Mouse (Mus musculus) adrenal gland, postnatal 10 days (tissue): ENCODE results near the gene Slc24a1. TPM values are rescaled to one million over a fixed set of nuclear protein-coding genes. Genes with fewer than 3 reads are reported as not detected.
A peak's percentile ranks its signal among the peaks of the same experiment; 100 is the strongest.
"Not testable (repeated sequence)": the region's sequence is repeated elsewhere in the genome, so short reads cannot be mapped to it uniquely, and the experiment has no call there.

Source experiments
- DNase-seq: peaks from one replicate; pipeline ENCODE4 v3.0.0; 2021; ENCODE audit warnings: mixed read lengths
- long read RNA-seq, 2 experiments: library from polyadenylated mRNA; stranded (forward); transcript quantifications; one replicate each; pipeline ENCODE4 v2.0.0; 2021
- total RNA-seq, 2 experiments: library from RNA; stranded (reverse); gene quantifications; 2 replicates each; pipeline ENCODE4 v1.2.3; 2021

Gene Slc24a1
- total RNA-seq: under 1 TPM; 0.09 to 0.15 TPM
- long read RNA-seq, experiment 1, partial matches to known transcripts: 0 of 1 reads
- long read RNA-seq, experiment 1, other reads (novel, unspliced or antisense): 1 of 1 reads
- long read RNA-seq, experiment 2: 0 reads

GRCm38 (mm10) chr9:64951161-64951657 is at the start of gene Slc24a1:
Gene Slc24a1 (minus strand): TSS chr9:64951607.
- no peak for DNase-seq

GRCm38 (mm10) chr9:64995464-64995863 is 44.1 kb upstream of the Slc24a1 start:
- DNase-seq: not testable (repeated sequence)

DNA sequence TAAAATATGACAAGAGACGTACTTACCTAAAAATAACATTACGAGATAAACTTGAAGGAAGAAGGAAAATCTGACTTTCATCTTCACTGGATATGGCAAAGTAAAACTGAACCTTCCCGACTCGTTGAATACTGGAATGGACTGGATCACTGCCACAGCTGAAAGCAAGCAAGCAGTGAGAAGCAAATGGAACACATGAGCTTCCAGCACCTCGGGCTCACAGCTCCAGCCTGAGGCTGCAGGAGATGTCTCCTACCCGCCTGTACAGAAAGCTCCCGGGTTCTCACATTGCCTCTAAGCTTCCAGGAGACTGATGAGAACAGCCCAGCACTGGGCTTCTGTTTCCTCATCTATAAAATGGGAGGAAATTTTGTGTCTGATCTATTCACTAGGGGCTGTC is 38.9 kb upstream of the Slc24a1 start:
- no peak for DNase-seq

DNA sequence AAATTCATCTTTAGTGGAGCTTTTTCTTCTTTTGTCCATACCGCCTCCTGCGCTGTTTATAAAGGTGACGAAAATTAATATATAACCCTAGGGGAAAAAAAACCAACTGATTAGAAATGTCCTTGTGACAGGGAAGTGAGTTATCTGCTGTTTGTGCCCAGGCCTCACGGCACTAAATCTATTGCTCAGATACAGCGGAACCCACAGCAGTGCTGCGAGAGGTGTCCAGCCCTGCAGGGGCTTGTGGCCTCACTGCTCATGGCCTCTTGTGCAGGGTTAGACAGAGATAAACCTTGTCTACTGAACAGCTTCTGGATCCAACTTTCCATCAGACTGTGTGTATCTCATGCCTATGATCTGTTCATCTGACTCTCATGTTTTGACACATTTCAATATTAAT is 37.0 kb upstream of the Slc24a1 start:
- DNase-seq: no peak

DNA sequence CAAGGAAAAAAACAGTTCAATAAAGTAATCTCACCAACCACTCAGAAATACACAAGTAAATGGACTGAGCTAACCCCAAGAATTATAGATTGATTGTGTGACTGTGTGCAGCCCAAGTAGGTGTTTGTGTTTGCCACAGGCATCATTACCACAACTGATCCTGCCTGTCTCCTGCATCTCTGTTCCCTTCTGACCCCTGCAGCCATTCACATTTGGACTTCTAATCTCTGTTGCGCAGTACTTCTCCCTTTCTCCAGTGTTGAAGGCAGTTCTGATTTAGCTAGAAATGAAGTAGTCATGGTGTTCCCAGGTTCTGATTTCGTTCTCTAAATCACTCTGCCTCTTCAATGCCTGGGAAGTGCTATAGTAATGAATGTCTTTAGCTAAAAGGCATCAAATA is 36.2 kb upstream of the Slc24a1 start:
- no peak for DNase-seq

DNA sequence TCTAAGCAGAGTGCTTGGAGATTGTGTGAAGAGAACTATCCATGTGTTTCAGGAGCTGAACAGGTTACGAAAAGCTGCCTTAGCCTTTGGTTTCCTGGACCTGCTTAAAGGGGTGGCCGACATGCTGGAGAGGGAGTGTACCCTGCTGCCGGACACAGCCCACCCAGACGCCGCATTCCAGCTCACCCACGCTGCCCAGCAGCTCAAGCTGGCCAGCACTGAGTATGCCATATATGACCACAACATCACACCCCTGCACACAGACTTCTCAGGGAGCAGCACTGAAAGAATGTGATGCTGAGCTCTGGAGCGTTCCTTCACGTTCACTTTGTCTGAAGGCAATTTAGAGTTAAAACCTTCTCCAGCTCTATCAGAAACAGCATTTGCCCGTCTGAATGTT is 34.4 kb upstream of the Slc24a1 start:
- DNase-seq: no peak

DNA sequence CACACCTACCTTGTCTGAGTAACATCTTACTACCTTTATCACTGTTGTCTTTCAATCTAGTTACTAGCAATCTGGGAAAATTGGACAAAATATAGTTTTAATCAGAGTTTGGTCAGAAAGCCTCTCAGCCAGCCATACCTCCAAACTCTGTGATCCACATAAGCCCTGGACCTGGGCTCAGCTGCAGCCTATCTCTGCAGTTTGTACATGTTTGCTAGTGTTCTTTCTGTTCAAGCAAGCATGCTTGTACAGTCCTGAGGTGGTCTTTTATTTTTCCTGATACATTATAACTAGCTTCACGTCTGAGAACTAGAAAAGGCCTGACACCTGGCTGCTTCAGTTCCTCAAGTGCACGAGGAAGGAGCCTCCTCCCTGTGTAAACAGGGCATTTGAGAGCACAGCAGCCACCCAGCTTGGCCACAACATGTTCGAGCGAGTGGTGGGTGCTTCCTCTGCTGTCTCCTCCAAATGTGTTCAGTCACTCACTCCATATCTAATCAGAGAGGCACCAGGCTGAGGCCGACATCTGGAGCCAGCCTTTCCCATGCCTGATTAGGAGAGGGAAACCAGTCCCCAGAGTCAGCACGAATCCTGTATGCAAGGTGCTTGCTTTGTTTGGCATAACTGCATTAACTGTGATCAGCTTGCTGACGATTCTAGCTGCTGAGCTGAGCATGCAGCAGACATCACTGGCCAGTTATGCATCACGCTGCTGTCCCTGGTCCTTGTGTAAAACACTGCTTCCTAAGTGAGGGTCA is 33.8 kb upstream of the Slc24a1 start:
- no peak for DNase-seq

GRCm38 (mm10) chr9:64981904-64982303 is 30.5 kb upstream of the Slc24a1 start:
- no peak for DNase-seq

GRCm38 (mm10) chr9:64980548-64980947 is 29.1 kb upstream of the Slc24a1 start:
- no peak for DNase-seq

GRCm38 (mm10) chr9:64960978-64961320 is 9.5 kb upstream of the Slc24a1 start:
- DNase-seq: no peak

DNA sequence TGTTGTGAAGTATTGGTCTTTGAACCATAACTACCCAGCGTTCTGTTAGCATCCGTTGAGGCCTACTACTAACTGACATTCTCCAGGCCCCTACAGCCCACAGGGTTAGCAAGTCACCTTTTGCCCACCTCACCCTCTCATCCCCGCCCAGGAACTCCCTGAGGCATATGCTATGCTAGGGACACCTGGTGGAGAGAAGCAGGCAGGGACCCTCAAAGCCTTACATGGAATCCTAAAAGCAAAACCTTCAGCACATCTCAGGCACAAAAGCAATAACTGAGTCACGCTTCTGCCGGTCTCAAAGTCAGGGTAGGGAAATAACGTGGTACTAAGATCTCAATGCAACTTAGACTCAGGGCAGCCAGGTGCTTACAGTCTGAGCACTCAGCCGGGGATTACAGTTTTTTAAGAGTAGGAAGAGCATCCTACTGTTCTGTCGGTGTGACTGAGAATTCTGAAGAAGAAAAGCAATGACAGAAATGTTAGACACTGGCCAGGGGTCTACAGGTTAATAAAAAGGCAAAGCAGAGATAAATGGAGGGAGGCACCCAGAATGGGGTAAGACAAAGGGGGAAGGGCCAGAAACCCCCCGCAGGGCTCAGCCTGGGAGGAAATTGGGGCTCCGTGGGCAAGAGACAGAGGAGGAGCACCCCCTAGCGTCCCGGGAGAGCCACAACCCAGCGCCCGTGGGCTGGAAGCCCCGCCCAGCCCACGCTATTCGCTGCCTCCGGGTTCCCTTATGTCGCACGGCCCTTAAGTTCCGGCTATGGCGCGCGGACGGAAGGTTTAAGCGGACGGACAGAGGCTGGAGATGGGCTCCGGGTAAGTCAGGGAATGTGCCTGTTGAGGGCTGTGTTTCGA is 8.9 kb upstream of the Slc24a1 start, which contains the start of gene Ints14:
Gene Ints14 (plus strand): TSS at position 789 of the 861 bp plus-strand sequence.
- peak; percentile 98 for DNase-seq

GRCm38 (mm10) chr9:64957276-64957675 is 5.9 kb upstream of the Slc24a1 start:
- no peak for DNase-seq

DNA sequence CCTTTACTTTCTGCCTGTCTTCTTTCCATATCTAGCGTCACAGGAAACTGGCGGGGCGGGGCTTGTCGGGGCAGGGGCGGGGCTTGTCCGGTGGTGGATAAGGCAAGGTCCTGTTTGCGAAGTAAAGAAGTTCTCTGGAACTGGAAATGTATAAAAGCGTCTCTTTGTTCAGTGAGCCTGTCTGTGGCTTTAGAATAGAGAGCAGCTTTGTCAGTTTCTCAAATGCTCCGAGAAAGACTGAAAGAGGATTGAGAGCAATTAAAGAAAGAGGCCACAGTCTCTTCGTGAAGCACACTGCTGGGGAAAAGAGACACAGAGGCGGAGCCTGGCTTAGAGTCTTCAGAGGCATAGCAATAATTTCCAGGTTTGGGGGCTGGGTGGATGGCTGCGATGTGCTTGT is 4.9 kb upstream of the Slc24a1 start:
- DNase-seq: peak; percentile 71

- DNase-seq: no peak
Measured at GRCm38 (mm10) chr9:64953190-64953589, 1.8 kb upstream of the Slc24a1 start.

GRCm38 (mm10) chr9:64952055-64952454 is 648 bp upstream of the Slc24a1 start:
- no peak for DNase-seq

DNA sequence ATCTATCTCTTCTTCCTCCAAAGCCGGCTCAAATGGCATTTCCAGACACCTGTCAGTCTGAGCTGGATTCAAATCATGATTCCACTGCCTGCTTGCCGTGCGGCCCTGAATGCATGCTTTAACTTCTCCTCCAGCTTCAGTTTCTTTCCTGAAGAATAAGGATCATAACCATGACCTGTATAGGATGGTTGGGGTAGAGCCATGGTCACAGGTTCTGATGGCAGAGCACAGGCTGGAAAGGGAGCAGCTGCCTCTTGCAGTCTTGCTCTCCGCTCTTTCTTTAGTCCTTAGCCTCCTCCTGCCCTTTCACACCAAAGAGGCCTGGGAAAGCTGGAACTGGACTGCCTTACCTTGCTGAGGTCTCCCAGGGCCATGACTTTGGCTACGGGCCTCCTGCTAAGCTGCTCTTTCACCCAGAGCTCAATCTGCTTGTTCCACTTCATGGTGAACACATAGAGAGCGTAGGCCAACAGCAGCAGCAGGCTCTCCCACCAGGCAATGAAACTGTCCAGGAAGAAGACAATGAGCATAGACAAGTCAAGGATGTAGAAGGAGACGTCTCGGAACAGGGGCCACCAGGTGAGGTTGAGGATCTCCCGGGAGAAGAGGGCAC is 3.8 kb downstream of the Slc24a1 start:
- peak; percentile 54 for DNase-seq

DNA sequence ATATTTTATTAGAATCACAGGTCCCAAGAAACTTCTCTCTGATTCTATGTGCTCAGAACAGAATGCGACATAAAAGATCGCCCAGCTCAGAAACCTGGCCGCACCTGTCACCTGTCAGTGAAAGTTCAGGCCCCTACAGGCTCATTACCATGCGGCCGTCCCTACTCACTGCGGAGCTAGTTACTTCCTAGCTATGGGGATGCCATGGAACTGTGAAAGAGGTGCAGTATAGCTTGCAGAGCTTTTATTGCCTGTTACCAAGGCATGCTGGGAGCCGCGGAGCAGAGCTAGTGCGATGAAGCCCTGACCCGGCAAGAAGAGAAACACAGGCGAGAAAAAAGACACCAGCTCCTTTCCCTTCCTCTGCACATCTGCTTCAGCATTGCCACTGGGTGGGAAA is 7.4 kb downstream of the Slc24a1 start:
- DNase-seq: no peak

DNA sequence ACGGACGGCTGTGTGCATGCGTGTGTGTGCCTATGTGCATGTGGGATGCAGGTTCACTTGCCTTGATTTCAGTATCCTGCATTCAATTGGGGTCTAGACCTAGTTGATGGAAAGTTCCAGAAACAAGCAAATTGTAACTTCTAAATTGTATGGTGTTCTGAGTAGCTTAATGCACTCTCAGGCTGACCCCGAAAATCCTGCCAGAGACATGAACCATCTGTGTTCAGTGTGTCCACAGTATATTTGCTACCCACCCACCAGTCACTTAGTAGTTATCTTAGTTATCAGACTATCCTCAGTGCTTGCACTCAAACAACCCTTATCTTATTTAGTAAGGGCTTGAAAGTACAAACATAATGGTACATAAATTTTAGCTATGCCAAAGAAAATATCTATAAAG is 9.8 kb downstream of the Slc24a1 start:
- no peak for DNase-seq

GRCm38 (mm10) chr9:64940731-64941346 is 10.6 kb downstream of the Slc24a1 start:
- DNase-seq: no peak

DNA sequence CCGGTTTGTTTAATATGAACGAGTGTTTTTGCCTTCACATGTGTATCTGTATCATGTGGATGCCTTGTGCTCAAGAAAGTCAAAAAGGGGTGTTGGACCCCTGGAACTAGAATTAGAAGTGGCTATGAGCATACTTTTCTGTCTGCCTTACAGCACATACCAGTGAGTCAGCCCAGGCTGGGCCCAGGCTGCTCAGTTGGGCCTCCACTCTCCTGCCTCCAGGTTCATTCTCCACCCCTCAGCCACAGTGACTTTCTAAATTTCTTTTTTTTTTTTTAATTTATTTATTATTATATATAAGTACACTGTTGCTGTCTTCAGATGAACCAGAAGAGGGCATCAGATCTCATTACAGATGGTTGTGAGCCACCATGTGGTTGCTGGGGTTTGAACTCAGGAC is 11.6 kb downstream of the Slc24a1 start:
- DNase-seq: no peak

DNA sequence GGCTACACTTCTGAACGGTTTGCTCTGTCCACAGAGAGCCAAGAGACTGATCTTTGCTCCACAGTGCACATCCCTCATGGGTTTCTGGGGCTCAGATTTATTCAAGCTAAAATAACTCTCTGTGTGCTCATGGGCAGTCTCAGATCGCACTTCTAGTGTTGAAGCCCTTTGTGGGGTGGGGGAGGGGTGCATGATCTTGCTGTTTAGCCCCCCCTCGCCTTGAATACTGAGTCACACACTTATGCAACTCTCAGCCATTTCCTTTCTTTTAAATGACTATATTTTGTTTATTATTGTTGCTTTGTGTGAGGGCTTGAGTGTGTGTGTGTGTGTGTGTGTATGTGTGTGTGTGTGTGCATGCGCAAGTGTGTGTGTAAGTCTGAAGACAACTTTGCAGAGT is 12.1 kb downstream of the Slc24a1 start:
- DNase-seq: no peak

DNA sequence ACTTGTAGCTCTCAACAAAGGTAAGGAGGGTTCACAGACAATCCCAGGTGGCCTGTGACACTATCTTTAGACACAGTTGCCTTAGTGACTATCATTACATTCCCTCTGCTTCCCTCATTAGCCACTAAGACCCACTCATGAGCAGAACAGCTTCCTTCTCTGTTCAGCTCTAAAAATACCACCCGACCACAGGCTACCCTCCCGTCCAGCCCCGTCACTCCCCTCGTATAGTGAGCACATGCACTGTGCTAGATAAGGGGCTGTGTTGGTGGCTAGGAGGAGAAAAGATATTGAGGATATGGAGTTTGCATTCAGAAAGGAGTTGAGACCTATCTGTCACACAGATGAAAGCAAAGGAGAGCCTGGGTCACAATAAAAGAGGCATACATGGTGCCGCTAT is 12.9 kb downstream of the Slc24a1 start:
- no peak for DNase-seq
